Mouse (Mus musculus): ENCODE data around the gene Mpig6b.

The Mpig6b gene

GRCm38 (mm10) chr17:35015296-35015695, 50.7 kb downstream of the Mpig6b start:
- DNase-seq = no peak

DNA sequence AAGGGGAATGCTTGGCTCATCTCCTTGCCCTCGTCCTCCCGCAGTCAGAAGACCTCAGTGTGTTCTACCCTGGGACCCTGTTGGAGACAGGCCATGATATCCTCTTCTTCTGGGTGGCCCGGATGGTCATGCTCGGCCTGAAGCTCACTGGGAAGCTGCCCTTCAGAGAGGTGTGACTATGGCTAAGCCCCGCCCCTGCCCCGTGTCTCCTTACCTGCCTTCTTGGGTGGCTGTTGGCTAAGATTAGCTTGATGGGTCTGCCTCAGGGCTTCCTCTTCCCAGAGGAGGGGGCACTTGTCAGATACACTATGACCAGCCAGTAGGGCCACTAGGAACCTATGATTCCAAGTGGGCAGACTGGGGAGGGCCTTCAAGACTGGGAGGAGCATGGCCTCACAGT, 52.8 kb downstream of the Mpig6b start:
- DNase-seq = no peak
